Mouse (Mus musculus) forebrain, embryonic 11.5 days (tissue): ENCODE measurements around the gene Nkiras2. TPM values are rescaled to one million over a fixed set of nuclear protein-coding genes. Genes with fewer than 3 reads are reported as not detected.
"Not testable (repeated sequence)": the region's sequence is repeated elsewhere in the genome, so short reads cannot be mapped to it uniquely, and the experiment has no call there.

Experiments used
- ATAC-seq: fragments of 200-750 bp; cut with Nextera tagmentation; replicated peaks from 2 replicates; pipeline ENCODE4 v1.8.0; 2017; ENCODE audit warnings: moderate TSS enrichment; ENCODE audit not compliant: low FRiP score
- DNase-seq: peaks from one replicate; pipeline ENCODE4 v3.0.0-alpha.2; 2017; ENCODE audit warnings: low spot score
- H3K27ac ChIP-seq: fragments of 300-500 bp; sonication (generic); 2 replicates; pipeline ENCODE4 v1.5.1; 2014; ENCODE audit warnings: low read depth, low read length
- H3K27me3 ChIP-seq: fragments of 300-500 bp; sonication (generic); 2 replicates; pipeline ENCODE4 v1.6.1; 2014; ENCODE audit warnings: mild to moderate bottlenecking, low read length, mixed read lengths; ENCODE audit not compliant: control insufficient read depth, insufficient read depth
- H3K36me3 ChIP-seq: fragments of 300-500 bp; sonication (generic); 2 replicates; pipeline ENCODE4 v1.6.1; 2014; ENCODE audit warnings: mild to moderate bottlenecking, low read length, moderate library complexity, mixed read lengths; ENCODE audit not compliant: control insufficient read depth, insufficient read depth
- H3K4me1 ChIP-seq: fragments of 300-500 bp; sonication (generic); replicated peaks from 2 replicates; pipeline ENCODE4 v1.6.1; 2014; ENCODE audit warnings: low read length, mixed read lengths; ENCODE audit not compliant: control insufficient read depth, insufficient read depth
- H3K4me2 ChIP-seq: fragments of 300-500 bp; sonication (generic); 2 replicates; pipeline ENCODE4 v1.6.1; 2014; ENCODE audit warnings: low read depth, mild to moderate bottlenecking, low read length, moderate library complexity, mixed read lengths; ENCODE audit not compliant: severe bottlenecking
- H3K4me3 ChIP-seq: fragments of 300-500 bp; sonication (generic); 2 replicates; pipeline ENCODE4 v1.5.1; 2014; ENCODE audit warnings: low read depth, low read length
- H3K9ac ChIP-seq: fragments of 300-500 bp; sonication (generic); 2 replicates; pipeline ENCODE4 v1.6.1; 2014; ENCODE audit warnings: low read length
- H3K9me3 ChIP-seq: fragments of 300-500 bp; sonication (generic); 2 replicates; pipeline ENCODE4 v1.6.1; 2016; ENCODE audit warnings: low read length, mixed read lengths; ENCODE audit not compliant: control insufficient read depth
- WGBS: fragments of 180-500 bp; shearing (Covaris S2); extraction: QIAGEN DNeasy Blood & Tissue Kit; methylation state at CpG from one replicate; pipeline ENCODE4 v1.1.7; 2014; 5-methylcytosine and 5-hydroxymethylcytosine counted together
- polyA plus RNA-seq: library from polyadenylated mRNA; unstranded; fragments of >200 nt; fragmentation: Nextera tagmentation; extraction: Ambion mirVana; gene quantifications from 2 replicates; pipeline ENCODE4 v1.2.1, GENCODE M21; 2014

Nkiras2 gene
- polyA plus RNA-seq, 1 experiment from 2014 or later = 94.5 TPM

DNA sequence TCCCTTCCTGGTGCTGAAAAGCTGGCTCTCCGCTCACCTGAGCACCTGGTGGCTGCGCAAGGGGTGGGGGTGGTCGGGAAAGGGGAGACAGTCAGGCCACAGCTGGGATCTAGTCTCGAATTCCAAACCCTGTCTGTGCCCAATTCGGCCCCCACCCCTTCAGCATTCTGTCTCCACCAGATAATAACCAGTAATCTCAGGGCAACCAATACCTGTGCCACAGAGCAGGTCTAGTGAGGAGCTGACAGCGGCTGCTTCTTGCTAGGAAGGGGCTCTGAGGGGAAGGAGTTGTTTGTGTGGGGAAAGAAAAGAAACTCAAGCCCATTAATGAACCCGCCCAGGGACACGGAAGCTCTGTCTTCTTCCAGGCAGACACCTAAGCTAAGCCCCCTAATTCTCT lies 32.2 kb downstream of the Nkiras2 start:
- H3K9me3 ChIP-seq = no peaks in the 10 kb centered on the region
- WGBS = 9% methylated on average over 7 of the region's 8 CpGs
- peaks cover 7% of the 10 kb centered on the region for H3K27me3 ChIP-seq
- no peak for ATAC-seq
- H3K9ac ChIP-seq = no peak overlapping the region
- no peaks in the 10 kb centered on the region; the same call in 1 of the 2 replicates for H3K4me1 ChIP-seq
- DNase-seq = no peak
- H3K36me3 ChIP-seq = no peaks in the 10 kb centered on the region
- H3K27ac ChIP-seq = no peak overlapping the region
- H3K4me2 ChIP-seq = no peak overlapping the region
- no peak overlapping the region for H3K4me3 ChIP-seq

DNA sequence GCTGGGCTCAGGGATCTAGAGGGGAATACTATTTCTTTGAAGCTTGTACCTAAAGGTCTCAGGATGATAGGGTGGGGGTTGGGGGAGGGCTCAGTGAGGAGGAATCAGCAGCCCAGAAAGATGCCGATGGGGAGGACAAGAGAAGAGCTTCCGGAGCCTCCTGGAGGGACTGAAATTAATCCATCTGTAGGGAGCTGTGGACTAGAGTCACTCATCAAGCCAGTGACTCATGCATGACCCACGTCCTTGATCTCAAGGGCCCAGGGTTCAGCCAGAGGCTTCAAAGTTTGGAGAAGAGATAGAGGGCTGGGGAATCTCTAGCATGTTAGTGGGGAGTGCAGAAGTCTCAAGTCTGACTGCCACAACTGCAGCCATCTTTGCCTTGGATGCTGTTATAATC lies 32.7 kb downstream of the Nkiras2 start:
- no peak for DNase-seq
- Histone ChIP-seq H3K27ac (no peak overlapping the region), H3K36me3 (no peaks in the 10 kb centered on the region), H3K4me3 (no peak overlapping the region), H3K27me3 (peaks cover 7% of the 10 kb centered on the region), H3K9ac (no peak overlapping the region), H3K4me2 (no peak overlapping the region), H3K9me3 (no peaks in the 10 kb centered on the region), H3K4me1 (no peaks in the 10 kb centered on the region; the same call in 1 of the 2 replicates)
- WGBS = 23% methylated on average over 3 of the region's 3 CpGs
- no peak for ATAC-seq

DNA sequence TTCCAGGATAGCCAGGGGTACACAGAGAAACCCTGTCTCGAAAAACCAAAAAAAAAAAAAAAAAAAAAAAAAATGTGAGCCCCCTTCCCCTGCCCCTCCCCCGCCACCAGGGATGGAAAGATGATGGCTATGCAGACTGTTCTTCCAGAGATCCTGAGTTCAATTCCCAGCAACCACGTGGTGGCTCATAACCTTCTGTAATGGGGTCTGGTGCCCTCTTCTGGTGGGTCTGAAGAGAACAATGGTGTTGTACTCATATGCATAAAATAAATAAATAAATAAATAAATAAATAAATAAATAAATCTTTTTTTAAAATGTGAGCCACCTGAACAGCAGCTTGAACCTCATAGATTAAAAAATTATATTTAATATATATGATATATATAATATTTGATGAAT lies 36.5 kb downstream of the Nkiras2 start:
- DNase-seq, H3K9ac ChIP-seq, H3K27me3 ChIP-seq, H3K27ac ChIP-seq, H3K9me3 ChIP-seq, H3K4me2 ChIP-seq, H3K4me3 ChIP-seq, H3K36me3 ChIP-seq, H3K4me1 ChIP-seq, ATAC-seq: not testable (repeated sequence)
- WGBS = 51% methylated on average over 2 of the region's 3 CpGs

DNA sequence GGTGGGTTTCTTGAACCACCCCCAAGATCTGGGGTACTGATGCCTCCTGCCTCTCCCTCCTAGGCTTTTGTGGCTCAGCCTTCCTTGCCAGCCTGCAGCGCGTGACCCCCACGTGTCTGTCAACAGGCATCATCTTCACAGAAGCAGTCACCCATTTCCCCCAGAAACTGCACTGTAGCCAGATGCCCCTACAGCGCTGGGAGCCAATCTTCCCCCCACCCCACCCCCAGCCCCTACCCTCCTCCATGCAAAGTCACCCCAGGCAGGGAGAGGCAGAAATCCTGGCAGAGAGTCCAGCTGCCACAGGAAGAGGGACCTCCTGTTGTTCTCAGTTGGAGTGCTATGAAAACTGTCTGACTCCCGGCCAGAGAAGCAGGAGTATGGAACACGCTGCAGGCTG lies 37.4 kb downstream of the Nkiras2 start:
- no peak overlapping the region for H3K27ac ChIP-seq
- H3K9me3 ChIP-seq = no peaks in the 10 kb centered on the region
- H3K4me2 ChIP-seq = no peak overlapping the region
- no peaks in the 10 kb centered on the region; the same call in 1 of the 2 replicates for H3K4me1 ChIP-seq
- no peak for ATAC-seq
- no peak overlapping the region for H3K9ac ChIP-seq
- no peaks in the 10 kb centered on the region for H3K36me3 ChIP-seq
- no peaks in the 10 kb centered on the region for H3K27me3 ChIP-seq
- no peak for DNase-seq
- 16% methylated on average over 6 of the region's 6 CpGs for WGBS
- no peak overlapping the region for H3K4me3 ChIP-seq

DNA sequence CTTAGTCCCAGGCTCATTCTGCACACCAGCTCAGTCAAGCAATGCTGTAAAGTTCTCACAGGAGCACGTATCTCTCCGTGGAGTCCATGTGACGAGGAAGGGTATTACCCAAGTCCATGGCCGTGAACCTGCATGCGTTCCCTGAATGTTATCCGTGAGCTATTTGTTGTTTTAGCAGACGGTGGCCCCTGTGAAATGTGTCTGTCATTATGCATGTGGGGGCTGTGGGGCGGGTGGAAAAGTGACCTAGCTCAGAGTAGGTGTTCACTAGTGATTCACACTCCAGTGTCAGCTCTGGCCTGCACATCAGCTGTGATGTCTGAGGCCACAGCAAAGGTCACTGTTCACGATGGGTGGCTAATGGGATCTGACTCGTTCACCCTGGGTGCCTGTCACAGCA lies 40.8 kb downstream of the Nkiras2 start:
- no peak for DNase-seq
- Histone ChIP-seq H3K27ac (no peak overlapping the region), H3K27me3 (no peaks in the 10 kb centered on the region), H3K36me3 (no peaks in the 10 kb centered on the region), H3K4me3 (no peak overlapping the region), H3K9ac (no peak overlapping the region), H3K4me1 (no peaks in the 10 kb centered on the region; the same call in 1 of the 2 replicates), H3K4me2 (no peak overlapping the region), H3K9me3 (no peaks in the 10 kb centered on the region)
- WGBS = 81% methylated on average over 10 of the region's 10 CpGs
- ATAC-seq = no peak

DNA sequence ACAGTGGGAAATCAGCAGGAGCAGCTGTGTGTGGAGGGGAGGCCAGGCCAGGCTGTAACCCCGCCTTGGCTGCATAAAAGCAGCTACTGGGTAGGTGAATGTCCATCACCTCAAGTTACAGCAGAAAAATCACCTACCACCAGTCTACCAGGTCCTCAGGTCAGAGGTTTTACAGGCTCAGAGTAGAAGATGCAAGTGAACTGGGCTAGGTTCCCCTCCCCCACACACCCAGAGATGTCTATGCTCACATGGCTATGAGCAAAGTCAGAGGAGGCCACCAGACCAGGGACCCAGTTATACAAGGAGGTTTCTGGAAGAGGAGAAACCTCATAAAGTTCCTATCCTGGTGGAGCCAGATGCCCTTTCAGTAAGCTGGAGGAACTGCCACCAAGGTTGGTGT lies 52.0 kb downstream of the Nkiras2 start:
- Histone ChIP-seq H3K36me3 (no peaks in the 10 kb centered on the region), H3K4me2 (no peak overlapping the region), H3K4me3 (no peak overlapping the region), H3K9me3 (no peaks in the 10 kb centered on the region), H3K4me1 (peaks cover 7% of the 10 kb centered on the region), H3K27ac (no peak overlapping the region), H3K9ac (no peak overlapping the region), H3K27me3 (no peaks in the 10 kb centered on the region)
- WGBS = 57% methylated on average over 1 of the region's 1 CpGs
- no peak for DNase-seq
- no peak for ATAC-seq

DNA sequence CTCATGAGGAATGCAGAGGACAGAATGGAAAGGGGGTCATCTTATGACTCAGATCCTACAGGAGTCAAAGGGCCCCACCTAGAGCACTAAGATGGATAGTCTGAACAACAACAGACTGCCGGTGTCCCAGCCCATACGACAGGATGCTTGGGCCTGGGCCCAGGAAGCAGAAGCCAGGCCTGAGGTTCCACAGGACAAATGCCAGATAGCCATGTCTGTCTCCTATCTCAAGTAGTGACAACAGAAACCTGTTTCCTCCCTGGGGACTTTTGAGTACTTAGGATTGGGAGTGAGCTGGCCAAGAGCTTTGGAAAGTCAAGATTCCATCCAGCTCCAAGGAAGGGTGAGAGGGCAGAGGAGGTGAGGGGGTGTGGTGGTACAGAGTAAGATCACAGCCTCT lies 52.9 kb downstream of the Nkiras2 start:
- ATAC-seq = no peak
- Histone ChIP-seq H3K9me3 (no peaks in the 10 kb centered on the region), H3K4me1 (peaks cover 7% of the 10 kb centered on the region), H3K4me3 (no peak overlapping the region), H3K4me2 (no peak overlapping the region), H3K9ac (no peak overlapping the region), H3K36me3 (no peaks in the 10 kb centered on the region), H3K27me3 (no peaks in the 10 kb centered on the region), H3K27ac (no peak overlapping the region)
- WGBS = 85% methylated on average over 2 of the region's 2 CpGs
- no peak for DNase-seq

DNA sequence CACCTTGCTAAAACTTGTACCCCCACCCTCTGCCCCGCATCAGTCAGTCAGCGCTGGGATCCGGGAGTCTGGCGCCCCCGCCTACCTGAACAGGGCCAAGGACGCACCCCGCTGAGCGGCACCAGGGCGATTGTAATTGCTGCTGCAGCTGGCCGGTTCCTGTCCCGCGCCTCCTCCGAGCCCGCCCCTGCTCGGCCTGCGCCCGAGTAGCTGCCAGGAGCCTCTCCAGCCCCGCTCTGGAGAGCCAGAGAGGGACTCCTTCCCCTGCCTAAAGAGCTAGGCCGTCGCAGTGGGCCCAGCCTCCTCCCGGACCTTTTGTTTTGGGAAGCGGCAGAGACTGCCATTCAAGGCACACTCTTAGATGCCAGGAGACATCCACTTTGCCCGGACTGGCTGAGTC lies 54.1 kb downstream of the Nkiras2 start:
- Histone ChIP-seq H3K4me2 (peak overlapping the region; percentile 43), H3K4me1 (peaks cover 7% of the 10 kb centered on the region), H3K27me3 (no peaks in the 10 kb centered on the region), H3K9me3 (no peaks in the 10 kb centered on the region), H3K27ac (no peak overlapping the region), H3K9ac (peak overlapping the region; percentile 60), H3K36me3 (no peaks in the 10 kb centered on the region), H3K4me3 (peak overlapping the region; percentile 10; the same call in 1 of the 2 replicates)
- 2% methylated on average over 23 of the region's 23 CpGs for WGBS
- DNase-seq (peak; percentile 65), ATAC-seq (no peak)
